Mouse (Mus musculus) layer of hippocampus, postnatal 25 days (tissue): ENCODE measurements around the gene 9130023H24Rik. TPM values are rescaled to one million over a fixed set of nuclear protein-coding genes. Genes with fewer than 3 reads are reported as not detected.

Experiments
- DNase-seq, 2 experiments: peaks; one replicate each; pipeline ENCODE4 v3.0.0; 2022; ENCODE audit warnings: mixed read lengths in 2 of 2, low spot score in 1 of 2; ENCODE audit errors: extremely low spot score in 1 of 2
- total RNA-seq, 2 experiments: library from RNA; stranded (reverse); gene quantifications; 2 replicates each; pipeline ENCODE4 v1.2.3; 2021

The 9130023H24Rik gene
- total RNA-seq, 2 experiments from 2014 or later = 3.6 to 3.9 TPM

GRCm38 (mm10) chr7:128204179-128204578 is 33.7 kb downstream of the 9130023H24Rik start:
- no peak for DNase-seq

GRCm38 (mm10) chr7:128203071-128203470 is 34.8 kb downstream of the 9130023H24Rik start:
- no peak for DNase-seq

GRCm38 (mm10) chr7:128201607-128202006 is 36.2 kb downstream of the 9130023H24Rik start:
- no peak for DNase-seq

Other genes with a start within 250 kb of the 9130023H24Rik start
- 1 to 10 TPM; 1.4 to 3.4 TPM for gene Pycard, start 244.2 kb downstream of the 9130023H24Rik start, total RNA-seq
- gene Trim72, start 234.1 kb downstream of the 9130023H24Rik start, total RNA-seq = under 1 TPM; 0.21 to 0.25 TPM
- gene Itgam, start 175.4 kb downstream of the 9130023H24Rik start, total RNA-seq = 10 to 100 TPM; 13.1 to 13.9 TPM
- gene Gm49368, start 175.3 kb downstream of the 9130023H24Rik start, total RNA-seq = not detected
- under 1 TPM; 0.09 to 0.20 TPM for gene Itgax, start 108.5 kb downstream of the 9130023H24Rik start, total RNA-seq
- 1 to 10 TPM in 1 of 2 experiments, under 1 TPM in 1; 0.79 to 1.5 TPM for gene Itgad, start 83.7 kb downstream of the 9130023H24Rik start, total RNA-seq
- gene Cox6a2, start 31.6 kb downstream of the 9130023H24Rik start, total RNA-seq = 1 to 10 TPM; 2.7 to 4.4 TPM
- gene Armc5, start 689 bp downstream of the 9130023H24Rik start, total RNA-seq = 10 to 100 TPM; 12.4 to 13.2 TPM
- 10 to 100 TPM; 16.3 to 20.4 TPM for gene Tgfb1i1, start 8.8 kb upstream of the 9130023H24Rik start, total RNA-seq
- not detected for gene Slc5a2, start 27.6 kb upstream of the 9130023H24Rik start, total RNA-seq
- 10 to 100 TPM; 24.1 to 24.6 TPM for gene BC017158, start 60.1 kb upstream of the 9130023H24Rik start, total RNA-seq
- 10 to 100 TPM; 42.3 to 48.8 TPM for gene Rgs10, start 180.7 kb upstream of the 9130023H24Rik start, total RNA-seq
- 100 to 1,000 TPM in 1 of 2 experiments, 10 to 100 TPM in 1; 92.6 to 117 TPM for gene Tial1, start 223.7 kb upstream of the 9130023H24Rik start, total RNA-seq